Mouse (Mus musculus) stomach, postnatal 0 days (tissue): ENCODE measurements at regions not wholly inside any gene's neighbourhood (a gene's known extent, or its start where the extent isn't known, plus 50 kb on each side); places are given as distances from the start of the nearest gene placed in this dataset.

ENCODE experiments used
- ATAC-seq: fragments of 200-750 bp; cut with Nextera tagmentation; 2 replicates; pipeline ENCODE4 v1.8.0; 2017; ENCODE audit not compliant: low FRiP score, low TSS enrichment
- DNase-seq: peaks from one replicate; pipeline ENCODE4 v3.0.0-alpha.2; 2016; ENCODE audit warnings: low spot score
- H3K27ac ChIP-seq: fragments of 300-500 bp; sonication (generic); replicated peaks from 2 replicates; pipeline ENCODE4 v1.5.1; 2014; ENCODE audit warnings: mild to moderate bottlenecking, control low read depth
- H3K27me3 ChIP-seq: fragments of 300-500 bp; sonication (generic); 2 replicates; pipeline ENCODE4 v1.6.1; 2014; ENCODE audit warnings: low read length; ENCODE audit not compliant: control insufficient read depth, insufficient read depth
- H3K36me3 ChIP-seq: fragments of 300-500 bp; sonication (generic); 2 replicates; pipeline ENCODE4 v1.6.1; 2014; ENCODE audit warnings: low read length, mixed read lengths; ENCODE audit not compliant: control insufficient read depth, insufficient read depth
- H3K4me1 ChIP-seq: fragments of 300-500 bp; sonication (generic); replicated peaks from 2 replicates; pipeline ENCODE4 v1.6.1; 2014; ENCODE audit warnings: antibody characterized with exemption; ENCODE audit not compliant: control insufficient read depth, insufficient read depth
- H3K4me2 ChIP-seq: fragments of 300-500 bp; sonication (generic); replicated peaks from 2 replicates; pipeline ENCODE4 v1.6.1; 2014; ENCODE audit warnings: low read depth, mild to moderate bottlenecking, control low read depth, moderate library complexity
- H3K4me3 ChIP-seq: fragments of 300-500 bp; sonication (generic); 2 replicates; pipeline ENCODE4 v1.5.1; 2014; ENCODE audit warnings: low read depth, low read length, control low read depth
- H3K9ac ChIP-seq: fragments of 300-500 bp; sonication (generic); 2 replicates; pipeline ENCODE4 v1.6.1; 2014; ENCODE audit warnings: mild to moderate bottlenecking, low read length, control low read depth, mixed read lengths
- H3K9me3 ChIP-seq: fragments of 300-500 bp; sonication (generic); 2 replicates; pipeline ENCODE4 v1.6.1; 2016; ENCODE audit warnings: low read length; ENCODE audit not compliant: control insufficient read depth
- CTCF ChIP-seq: IDR thresholded peaks from 2 replicates; pipeline ENCODE4 v1.5.1; 2016; ENCODE audit warnings: antibody characterized with exemption, low read depth, mild to moderate bottlenecking, moderate library complexity
- EP300 ChIP-seq: optimal IDR thresholded peaks from 2 replicates; pipeline ENCODE3; 2016; ENCODE audit warnings: antibody characterized with exemption
- WGBS: fragments of 180-500 bp; shearing (Covaris S2); extraction: QIAGEN DNeasy Blood & Tissue Kit; methylation state at CpG from one replicate; pipeline ENCODE4 v1.1.7; 2014; 5-methylcytosine and 5-hydroxymethylcytosine counted together

DNA sequence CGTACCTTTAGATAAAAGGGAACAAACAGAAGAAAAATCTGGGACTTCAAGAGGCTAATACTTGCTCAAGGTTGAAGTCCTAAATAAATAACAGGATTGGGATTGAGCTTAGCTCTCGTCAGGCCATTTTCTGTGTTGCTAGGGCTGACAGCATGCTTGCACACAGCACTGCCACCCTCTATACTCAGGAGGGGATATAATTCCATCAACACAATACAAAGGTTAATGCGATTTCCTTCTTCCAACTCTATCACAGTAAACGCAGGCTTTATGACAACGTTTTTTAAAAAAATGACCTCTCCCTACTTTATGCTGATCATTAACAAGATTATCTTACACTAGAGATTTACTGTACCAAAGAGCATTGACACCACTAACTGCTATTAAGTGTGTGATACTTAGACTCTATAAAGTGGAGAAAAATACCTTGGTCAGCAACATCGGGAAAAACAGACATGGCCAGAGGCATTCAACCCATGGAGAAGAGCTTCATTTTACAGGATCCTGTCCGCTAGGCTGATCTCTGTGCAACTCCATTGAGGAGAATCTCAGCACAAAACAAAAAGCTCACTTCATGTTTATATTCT, 305.3 kb upstream of the Pbx1 start:
- TF ChIP-seq CTCF (no peak), EP300 (no peak)
- no peaks in the 10 kb centered on the region for H3K27me3 ChIP-seq
- H3K27ac ChIP-seq = no peak overlapping the region
- no peak for DNase-seq
- H3K4me1 ChIP-seq = no peaks in the 10 kb centered on the region
- no peak for ATAC-seq
- H3K9me3 ChIP-seq = no peaks in the 10 kb centered on the region
- WGBS = 58% methylated on average over 7 of the region's 7 CpGs
- no peaks in the 10 kb centered on the region for H3K36me3 ChIP-seq
- no peak overlapping the region for H3K4me2 ChIP-seq
- no peak overlapping the region for H3K4me3 ChIP-seq
- H3K9ac ChIP-seq = no peak overlapping the region

DNA sequence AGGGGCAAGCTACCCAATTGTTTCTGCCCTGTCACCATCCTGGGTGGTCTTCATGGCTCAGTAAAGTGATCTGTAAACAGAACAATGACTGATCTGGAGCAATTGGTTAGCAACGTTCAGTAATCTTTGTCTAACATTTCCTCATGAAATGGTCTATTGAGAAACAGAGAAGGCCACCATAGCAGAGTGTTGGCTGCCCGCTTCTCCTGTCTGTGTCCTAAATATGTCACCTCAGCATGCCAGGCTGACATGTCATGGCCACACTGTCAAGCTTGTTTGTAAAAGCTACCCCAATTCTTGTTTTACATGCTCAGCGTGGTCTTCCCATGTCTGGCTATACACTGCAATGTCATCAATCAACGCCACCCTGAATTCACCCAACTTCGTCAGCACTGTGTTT, 301.0 kb upstream of the Pbx1 start:
- Histone ChIP-seq H3K9ac (no peak overlapping the region), H3K4me1 (no peaks in the 10 kb centered on the region), H3K9me3 (no peaks in the 10 kb centered on the region), H3K4me2 (no peak overlapping the region), H3K27ac (no peak overlapping the region), H3K4me3 (no peak overlapping the region), H3K27me3 (no peaks in the 10 kb centered on the region), H3K36me3 (no peaks in the 10 kb centered on the region)
- 57% methylated on average over 5 of the region's 5 CpGs for WGBS
- TF ChIP-seq CTCF = no peak
- no peak for TF ChIP-seq EP300
- DNase-seq (no peak), ATAC-seq (no peak)

DNA sequence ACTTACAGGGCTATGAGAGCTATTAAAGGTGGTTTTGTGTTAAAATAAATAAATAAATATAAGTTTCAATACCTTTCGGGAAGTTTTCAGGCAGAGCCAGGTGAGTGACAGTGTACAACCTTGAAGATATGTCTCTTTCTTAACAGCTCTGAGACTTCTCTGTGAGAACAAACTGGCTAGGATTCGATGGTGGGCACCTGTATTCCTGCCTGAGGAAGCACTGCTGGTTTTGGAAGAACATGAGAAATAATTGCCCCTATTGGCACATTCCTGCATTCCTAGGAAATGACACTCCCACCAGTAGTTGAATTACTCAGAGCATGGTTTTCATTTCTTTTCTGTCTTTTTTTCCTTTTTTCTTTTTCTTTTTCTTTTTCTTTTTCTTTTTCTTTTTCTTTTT, 277.8 kb upstream of the Pbx1 start:
- H3K4me3 ChIP-seq = no peak overlapping the region
- no peaks in the 10 kb centered on the region for H3K27me3 ChIP-seq
- no peak; the same call in 1 of the 2 replicates for ATAC-seq
- 40% methylated on average over 2 of the region's 2 CpGs for WGBS
- no peak for DNase-seq
- no peak for TF ChIP-seq CTCF
- TF ChIP-seq EP300 = no peak
- no peaks in the 10 kb centered on the region for H3K36me3 ChIP-seq
- H3K27ac ChIP-seq = peak overlapping the region; percentile 85
- no peak overlapping the region for H3K9ac ChIP-seq
- H3K4me1 ChIP-seq = peaks cover 3% of the 10 kb centered on the region; the same call in 1 of the 2 replicates
- no peaks in the 10 kb centered on the region for H3K9me3 ChIP-seq
- H3K4me2 ChIP-seq = peak overlapping the region; percentile 36; the same call in 1 of the 2 replicates

DNA sequence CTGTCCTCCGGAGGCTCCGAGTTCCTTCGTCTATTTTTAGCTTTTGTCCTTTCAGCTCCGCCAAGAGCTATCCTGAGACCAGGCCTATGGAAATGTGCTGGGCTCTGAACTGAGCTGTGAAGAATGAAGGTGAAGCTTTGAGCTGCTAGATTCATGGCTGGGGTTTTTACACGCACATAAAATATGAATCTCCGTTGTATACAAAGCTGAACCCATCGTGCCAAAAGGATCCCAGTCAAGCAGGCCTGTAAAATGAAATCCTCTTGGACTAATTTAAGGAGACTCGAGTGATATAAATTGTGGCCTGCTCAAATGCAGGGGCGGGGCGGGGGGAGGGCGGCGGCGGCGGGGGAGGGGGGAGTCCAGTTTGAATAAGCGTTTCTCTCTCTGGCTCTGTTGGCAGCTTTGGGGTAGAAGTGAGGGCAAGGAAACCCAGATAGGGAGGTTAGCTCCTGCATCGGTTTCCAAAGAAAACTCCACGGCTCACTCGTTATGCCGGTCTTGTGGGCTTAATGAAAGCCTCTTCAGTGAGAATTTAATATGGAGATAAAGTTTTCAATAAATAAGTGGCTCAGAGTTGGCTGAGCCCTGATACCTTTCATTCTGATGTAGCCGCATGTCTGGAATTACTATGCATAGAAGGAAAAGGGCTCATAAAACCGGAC, 277.1 kb upstream of the Pbx1 start:
- H3K4me3 ChIP-seq = peak overlapping the region; percentile 12; the same call in 1 of the 2 replicates
- TF ChIP-seq CTCF (no peak), EP300 (no peak)
- H3K36me3 ChIP-seq = no peaks in the 10 kb centered on the region
- H3K9ac ChIP-seq = no peak overlapping the region; the same call in 1 of the 2 replicates
- peak overlapping the region; percentile 85 for H3K27ac ChIP-seq
- ATAC-seq (peak; percentile 42; the same call in 1 of the 2 replicates), DNase-seq (peak; percentile 44)
- peak overlapping the region; percentile 36 for H3K4me2 ChIP-seq
- H3K27me3 ChIP-seq = no peaks in the 10 kb centered on the region
- H3K9me3 ChIP-seq = no peaks in the 10 kb centered on the region
- WGBS = 9% methylated on average over 21 of the region's 21 CpGs
- H3K4me1 ChIP-seq = peaks cover 3% of the 10 kb centered on the region; the same call in 1 of the 2 replicates

DNA sequence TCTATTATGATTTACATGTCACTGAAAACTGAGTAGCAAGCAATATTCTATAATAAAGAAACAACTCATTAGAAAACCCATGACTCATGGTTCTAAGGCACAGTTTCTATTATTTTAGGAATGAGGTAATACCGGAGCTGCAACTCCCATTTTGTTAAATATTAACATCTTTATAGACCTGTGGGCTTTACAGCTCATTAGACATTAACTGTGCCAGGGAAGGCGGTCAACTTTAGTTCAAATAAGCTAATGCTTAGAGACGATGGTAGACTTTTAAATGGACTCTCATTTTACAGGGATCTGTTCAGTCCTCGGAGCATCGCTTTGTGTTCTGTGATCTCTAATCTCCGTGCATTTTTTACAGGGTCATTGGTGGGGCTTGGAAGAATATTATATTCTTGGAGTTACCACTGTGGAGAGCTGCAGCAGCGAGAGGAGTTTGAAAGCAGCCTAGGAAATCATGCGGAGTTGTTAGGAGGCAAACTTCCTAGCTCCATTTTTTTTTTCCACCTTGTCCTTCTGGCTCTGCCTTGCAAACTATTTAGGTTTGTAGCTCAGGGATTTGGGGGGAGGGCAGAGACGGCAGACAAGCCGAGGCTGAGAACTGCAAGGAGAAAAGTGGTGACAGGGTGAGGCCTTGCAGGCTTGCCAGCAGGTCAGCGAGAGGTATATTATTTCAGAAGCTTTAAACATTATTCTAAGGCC, 276.2 kb upstream of the Pbx1 start:
- 0 out of 2 replicates have a peak overlapping the region, but pooled peaks have one; percentile 5 for H3K9ac ChIP-seq
- H3K4me1 ChIP-seq = peaks cover 3% of the 10 kb centered on the region; the same call in 1 of the 2 replicates
- no peaks in the 10 kb centered on the region for H3K36me3 ChIP-seq
- H3K4me3 ChIP-seq = no peak overlapping the region
- no peaks in the 10 kb centered on the region for H3K27me3 ChIP-seq
- ATAC-seq (peak; percentile 87), DNase-seq (peak; percentile 36)
- 16% methylated on average over 11 of the region's 11 CpGs for WGBS
- peak overlapping the region; percentile 36 for H3K4me2 ChIP-seq
- TF ChIP-seq CTCF (no peak), EP300 (no peak)
- no peaks in the 10 kb centered on the region for H3K9me3 ChIP-seq
- H3K27ac ChIP-seq = peak overlapping the region; percentile 85
